Mouse (Mus musculus) fibroblast of lung, adult 2 months (primary cell): Measurements from ENCODE around the gene Acp5.

Experiments used
- DNase-seq: peaks from one replicate; pipeline ENCODE4 v3.0.0-alpha.2; 2011; ENCODE audit warnings: low read depth

Acp5 gene

DNA sequence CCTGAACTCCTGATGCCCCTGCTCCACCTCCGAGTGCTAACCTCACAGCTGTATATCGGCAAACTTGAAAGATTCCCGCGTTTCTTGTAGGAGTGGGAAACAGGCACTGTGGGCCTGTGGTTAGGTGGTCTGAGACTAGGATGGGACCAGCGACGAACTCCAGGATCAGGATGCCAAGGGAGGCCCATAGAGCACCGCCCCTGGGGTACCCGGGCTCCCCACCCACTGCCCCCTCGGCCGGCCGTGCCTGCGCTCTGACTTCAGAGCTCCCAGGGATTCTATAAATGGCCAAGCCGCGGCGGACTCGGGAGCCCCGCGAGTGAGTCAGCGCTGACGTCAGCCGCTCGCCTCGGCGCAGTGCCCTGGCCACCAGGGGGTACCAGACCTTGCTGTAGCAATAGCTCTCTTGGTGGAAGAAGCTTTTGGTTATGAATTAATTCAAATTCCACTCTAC lies 39.6 kb downstream of the Acp5 start:
- DNase-seq = peak; percentile 78

GRCm38 (mm10) chr9:22092746-22093145 lies 42.8 kb downstream of the Acp5 start:
- no peak for DNase-seq

GRCm38 (mm10) chr9:22089986-22090385 lies 45.5 kb downstream of the Acp5 start:
- DNase-seq = no peak

DNA sequence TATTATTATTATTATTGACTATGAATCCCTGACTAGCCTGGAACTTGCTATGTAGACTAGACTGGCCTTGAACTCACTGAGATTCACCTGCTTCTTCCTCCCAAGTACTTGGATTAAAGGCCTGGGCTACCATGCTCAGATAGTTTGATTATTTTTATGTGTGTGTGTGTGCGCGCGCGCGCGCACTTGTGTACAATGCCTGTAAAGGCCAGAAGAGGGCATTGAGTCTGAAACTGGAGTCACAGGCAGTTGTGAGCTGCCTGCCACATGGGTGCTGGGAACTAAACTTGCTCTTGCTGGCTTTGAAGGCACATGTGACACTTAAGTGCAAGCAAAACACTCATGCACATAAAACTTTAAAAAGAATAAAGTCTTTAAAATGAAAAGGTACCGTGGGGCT lies 46.2 kb downstream of the Acp5 start:
- DNase-seq = no peak

DNA sequence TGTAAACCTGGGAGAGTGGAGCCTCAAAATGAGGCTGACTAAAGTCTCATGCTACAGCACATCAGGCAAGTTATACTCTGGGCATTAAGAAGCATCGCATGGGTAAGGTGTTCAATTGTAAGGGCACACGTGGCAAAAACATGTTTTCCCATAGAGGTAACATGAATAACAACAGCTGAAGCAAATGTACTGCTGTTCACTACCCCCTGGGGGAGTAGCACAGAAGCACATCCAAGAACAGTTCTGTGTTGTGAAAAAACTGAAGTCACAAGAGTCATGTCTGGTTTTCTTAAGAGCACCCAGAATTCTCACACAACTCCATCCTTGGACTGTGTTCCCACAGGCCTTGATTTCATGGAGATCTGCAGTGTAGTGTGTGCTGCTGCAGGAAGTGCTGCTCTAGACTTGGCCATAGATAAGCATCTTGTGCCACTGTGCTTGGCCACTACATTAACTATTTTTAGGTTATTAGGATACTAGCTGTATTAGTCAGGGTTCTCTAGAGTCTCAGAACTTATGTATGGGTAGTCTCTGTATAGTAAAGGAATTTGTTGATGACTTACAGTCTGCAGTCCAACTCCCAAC lies 48.4 kb downstream of the Acp5 start:
- no peak for DNase-seq

DNA sequence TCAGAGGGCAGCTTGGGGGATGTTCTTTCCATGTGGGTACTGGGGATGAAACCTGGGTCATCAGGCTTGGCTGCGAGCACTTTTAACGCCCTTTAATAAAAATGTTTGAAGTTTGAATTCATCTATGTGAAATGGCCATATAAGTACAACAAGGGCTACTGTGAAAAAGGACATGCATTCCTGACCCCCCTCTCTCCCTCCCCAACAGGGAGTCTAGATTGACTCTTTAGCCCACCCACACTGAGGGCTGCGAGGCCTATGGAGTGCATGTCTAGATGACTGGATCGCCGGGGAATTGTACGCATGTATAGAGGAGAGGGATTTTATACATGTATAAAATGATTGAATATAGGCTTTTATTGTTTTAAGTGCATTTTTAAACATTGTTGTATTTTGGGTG lies 49.5 kb downstream of the Acp5 start:
- DNase-seq = no peak

DNA sequence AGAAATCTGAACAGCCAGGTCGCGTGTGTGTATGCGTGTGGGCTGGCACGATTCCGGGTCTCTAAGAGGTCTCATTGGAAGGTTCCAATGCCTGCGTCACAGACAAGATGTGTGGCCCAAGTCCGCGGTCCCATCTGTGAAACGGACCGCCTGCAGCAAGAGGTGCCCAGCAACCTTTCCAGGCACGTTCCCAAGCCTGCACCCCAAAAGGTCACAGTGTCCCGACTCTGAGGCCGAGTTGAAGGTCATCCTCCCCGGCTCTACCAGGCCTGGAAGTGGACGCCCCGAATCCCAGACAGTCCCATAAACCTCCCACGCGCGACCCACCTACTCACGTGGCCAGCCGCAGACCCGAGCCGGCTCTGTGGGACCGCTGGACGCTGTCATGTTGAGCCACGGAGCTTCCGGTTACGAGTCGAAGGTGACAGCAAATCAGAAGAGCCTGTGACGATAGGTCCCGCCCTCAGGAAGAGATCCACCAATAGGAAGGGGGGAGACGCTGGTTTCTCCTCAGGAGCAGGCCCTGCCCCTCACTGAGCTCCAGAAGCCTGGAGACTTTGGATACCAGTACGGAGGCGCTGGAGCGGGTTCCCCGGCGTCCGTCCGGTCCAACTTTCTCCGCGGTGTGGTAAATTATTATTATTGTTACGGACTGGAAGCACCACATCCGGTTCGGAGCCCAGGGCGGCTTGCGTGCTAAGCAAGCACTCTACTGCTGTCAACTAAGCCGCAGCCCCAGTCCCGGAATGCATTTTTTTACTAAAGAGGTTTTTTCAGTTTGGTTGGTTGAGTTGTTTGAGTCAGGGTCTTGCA lies 50.3 kb downstream of the Acp5 start, which contains the start of gene Ecsit:
TSS of gene Ecsit (minus strand) at position 417 of the 813 bp plus-strand sequence.
- DNase-seq = peak; percentile 98

GRCm38 (mm10) chr9:22084667-22085021 lies 50.9 kb downstream of the Acp5 start:
- DNase-seq = no peak
